Mouse (Mus musculus) ovary, postnatal 14 days (tissue): ENCODE measurements around the gene Cacna1c.

Experiments
- DNase-seq: peaks from one replicate; pipeline ENCODE4 v3.0.0; 2022; ENCODE audit warnings: low spot score

The Cacna1c gene

DNA sequence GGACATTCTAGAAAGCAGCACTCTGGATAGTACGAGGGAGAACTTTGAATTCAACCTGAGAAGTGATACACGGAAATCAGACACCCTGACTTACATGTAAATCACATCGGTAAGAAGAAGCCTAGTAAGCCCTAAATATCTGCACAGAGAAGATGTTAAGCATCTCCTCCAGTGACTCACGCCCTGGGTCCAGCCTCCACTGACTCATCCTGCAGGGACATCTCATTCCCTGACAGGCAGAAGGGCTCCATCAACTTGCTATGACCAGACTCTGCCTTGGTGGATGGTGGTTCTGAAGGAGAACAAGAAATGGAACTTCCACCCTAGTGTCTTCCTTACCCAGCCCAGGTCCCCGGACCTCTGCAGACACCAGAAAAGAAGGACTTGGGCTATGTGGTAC, 191.6 kb downstream of the Cacna1c start:
- DNase-seq: no peak

DNA sequence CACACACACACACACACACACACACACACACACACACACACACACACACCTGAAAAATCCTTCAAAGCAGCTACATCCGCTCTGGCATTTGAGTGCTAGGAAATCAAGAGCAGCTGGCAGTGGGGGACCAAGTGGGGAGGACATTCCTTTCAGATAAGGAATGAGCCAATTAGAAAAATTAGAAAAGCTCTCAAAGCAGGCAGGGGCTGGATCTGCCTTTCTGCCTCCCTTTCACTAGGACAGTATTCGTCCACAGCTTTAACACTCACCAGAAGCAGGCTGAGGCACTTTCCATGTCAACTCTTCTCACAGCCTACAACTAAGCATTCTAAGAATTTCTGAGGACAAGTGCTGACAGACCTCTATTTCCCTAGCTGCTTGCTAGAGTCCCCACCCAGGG, 194.8 kb downstream of the Cacna1c start:
- DNase-seq: no peak

DNA sequence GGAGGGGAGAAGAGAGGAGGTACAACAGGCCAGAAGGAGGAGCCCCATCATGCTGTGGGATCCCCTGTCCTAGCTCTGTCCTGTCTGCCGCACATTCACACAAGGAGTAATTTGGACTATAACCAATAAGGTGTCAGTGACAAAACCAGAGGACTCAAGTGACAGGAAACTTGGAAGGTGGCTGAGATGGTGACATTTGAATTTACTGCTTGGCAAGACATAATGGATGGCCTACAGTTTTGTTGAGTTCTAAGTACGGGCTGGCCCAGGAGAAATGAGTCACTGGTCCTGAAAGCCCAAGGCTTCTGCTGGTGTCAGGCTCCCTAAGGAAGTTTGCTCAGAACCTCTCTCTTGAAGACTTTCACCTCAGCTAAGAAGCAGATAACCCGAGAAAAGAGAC, 196.0 kb downstream of the Cacna1c start:
- DNase-seq: no peak

DNA sequence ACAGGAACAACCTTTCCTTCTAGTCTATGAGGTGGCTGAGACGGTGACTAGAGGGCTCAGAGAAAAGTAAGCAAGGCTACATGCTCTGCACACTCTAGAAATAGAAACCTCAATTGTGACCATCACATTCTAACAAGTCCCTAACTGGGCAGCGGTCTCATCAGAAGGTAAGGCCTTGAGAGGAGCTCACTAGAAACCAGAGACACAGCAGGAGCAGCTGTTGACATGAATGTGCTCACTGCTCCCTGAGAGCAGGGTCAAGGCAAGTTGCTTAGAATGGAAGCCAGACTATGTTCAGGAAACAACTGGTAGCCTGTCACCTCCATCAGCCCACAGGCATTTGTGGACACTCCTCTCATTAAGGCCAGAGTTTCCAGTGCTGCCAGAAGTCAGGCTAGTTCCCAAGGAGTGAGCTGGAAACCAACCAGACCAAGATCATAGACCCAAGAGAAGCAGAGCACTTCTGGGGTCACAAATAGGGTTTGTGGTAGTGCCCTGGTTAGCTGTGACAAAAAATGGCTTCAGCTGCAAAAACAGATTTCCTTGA, 196.8 kb downstream of the Cacna1c start:
- no peak for DNase-seq

DNA sequence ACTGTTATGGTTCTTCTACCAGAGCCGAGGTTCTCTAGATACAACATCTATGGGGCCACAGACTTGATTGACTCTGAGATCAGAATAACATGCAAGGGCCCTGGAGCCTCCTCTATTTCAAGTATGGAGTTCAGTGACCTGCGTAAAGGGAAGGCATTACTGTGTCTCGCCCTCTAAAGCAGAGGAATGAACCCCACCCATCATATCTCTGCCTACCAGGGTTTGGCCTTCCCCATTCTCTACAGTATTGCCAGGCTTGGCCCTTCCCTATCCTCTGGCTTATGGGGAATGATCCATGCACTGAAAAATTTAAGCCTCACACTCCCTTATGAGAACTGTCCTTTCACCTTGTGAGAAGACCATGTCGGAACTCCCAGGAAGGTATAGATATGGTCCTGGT, 198.8 kb downstream of the Cacna1c start:
- no peak for DNase-seq

DNA sequence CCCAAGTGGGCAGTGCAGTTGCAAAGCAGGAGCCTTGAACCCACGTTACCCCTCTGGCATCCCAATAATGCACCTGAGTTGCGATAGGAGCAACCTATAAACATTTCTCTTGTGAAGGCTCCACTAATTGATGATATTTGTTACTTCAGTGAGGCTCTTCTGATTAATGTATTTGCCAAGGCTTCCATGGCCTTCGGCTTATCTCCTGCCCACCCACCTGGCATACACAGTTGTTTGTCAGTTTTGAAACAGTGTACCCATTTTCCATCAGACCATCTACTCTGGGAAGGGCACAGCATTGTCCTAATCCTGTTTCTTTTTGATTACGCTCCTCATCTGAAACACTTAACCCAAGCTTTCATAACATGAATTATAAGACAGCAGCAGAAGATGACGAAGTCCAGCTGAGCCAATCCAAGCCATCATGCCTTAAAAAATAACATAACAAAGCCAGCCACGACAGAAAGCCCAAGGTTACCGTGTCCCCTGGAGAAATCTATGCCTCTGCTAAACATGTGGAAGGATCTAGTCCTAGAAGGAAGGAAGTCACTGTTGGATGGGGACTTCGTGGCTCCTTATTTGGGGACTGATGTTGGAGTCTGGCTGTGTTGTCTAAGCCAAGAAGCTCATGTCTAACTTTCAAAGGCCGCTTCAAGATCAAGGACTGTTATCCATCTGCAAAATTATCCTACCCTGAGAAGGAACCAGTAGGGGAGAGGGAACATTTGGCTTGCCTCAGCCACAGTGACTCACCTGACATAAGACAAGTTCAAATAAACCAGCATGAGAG, 201.8 kb downstream of the Cacna1c start:
- DNase-seq: no peak

DNA sequence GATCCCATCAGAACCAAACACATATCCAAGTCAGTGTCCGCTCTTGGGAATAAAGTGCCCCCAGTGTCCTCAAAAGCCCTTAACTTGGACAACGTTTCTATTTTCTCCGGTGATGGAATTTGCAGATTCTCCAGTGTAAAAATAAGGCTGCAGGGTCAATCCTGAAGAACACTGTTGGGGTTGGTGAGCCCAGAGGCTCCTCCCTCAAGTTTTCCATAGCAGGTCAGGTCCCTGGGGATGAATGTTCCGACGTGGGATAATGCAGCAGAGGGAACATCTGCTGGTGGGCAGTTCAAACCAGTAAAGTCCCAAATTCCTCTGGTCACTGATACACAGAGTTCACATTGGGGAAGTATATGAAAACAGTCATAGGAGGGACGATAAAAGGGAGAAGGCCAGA, 203.8 kb downstream of the Cacna1c start:
- no peak for DNase-seq

DNA sequence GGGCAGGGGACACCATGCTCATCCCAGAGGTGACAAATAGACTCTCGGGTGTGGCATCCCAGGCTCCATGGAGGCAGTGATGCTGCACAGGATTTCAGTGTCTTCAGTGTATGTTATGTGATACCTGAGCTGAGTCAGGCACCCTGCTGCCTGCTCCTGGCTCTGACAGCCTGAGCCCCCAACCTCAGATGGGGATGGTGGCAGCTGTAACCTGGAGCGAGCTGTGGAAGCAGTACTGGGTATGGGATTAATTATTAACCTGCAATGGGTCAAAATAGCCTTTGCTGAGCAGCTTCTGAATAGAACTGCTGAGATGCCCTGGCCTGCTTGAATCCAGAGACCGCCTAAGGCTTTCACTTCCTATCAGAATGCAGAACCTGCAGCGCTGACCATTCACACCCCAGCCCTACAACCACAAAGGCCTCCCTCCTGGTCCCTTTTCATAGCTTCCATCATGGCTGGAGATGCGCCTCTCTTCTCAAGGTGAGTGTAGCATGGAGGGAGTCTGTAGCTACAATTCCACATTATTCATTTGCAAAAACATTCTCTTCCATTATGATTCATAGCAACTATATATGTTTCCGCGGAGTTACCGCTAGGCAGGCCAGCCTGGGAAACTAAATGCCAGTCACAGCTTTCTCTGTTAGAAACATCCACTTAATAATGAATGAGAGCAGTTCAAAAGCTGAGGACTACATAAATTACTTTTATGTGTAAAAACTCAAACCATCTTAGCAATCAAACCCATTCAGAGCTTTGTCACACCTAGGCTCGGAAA, 206.0 kb downstream of the Cacna1c start:
- no peak for DNase-seq

DNA sequence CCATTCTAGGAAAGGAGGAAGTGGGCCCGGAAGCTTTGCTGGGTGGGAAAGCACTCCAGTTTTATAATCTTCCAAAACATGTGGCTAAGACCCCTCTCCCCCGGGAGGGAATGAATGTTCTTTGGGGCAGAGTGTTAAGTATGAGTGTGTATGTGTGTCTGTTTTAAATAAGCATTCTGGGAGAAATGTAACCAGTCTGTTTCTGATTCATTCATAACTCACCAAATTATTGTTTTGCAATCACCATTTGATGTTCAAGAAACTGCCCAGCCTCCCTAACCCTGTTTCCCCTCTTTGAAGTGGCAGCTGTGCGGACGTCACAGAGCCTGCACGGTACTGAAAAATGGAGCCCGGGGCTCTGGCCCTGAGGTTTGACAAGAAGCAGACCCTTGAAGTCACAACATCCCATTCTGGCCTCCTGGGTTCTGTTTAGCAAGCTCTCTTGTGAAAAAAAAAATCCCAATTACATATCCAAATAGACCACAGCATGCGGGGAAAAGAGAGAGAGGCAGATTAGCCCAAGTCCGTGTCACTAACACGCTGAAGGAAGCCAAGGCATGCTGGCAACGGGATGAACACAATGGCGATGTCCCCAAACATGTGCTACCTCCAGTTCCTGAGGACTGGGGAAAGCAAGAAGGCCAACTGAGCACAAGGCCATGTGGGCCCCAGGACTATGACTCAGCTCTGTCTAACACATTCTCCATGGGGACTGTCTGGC, 211.9 kb downstream of the Cacna1c start:
- DNase-seq: no peak

DNA sequence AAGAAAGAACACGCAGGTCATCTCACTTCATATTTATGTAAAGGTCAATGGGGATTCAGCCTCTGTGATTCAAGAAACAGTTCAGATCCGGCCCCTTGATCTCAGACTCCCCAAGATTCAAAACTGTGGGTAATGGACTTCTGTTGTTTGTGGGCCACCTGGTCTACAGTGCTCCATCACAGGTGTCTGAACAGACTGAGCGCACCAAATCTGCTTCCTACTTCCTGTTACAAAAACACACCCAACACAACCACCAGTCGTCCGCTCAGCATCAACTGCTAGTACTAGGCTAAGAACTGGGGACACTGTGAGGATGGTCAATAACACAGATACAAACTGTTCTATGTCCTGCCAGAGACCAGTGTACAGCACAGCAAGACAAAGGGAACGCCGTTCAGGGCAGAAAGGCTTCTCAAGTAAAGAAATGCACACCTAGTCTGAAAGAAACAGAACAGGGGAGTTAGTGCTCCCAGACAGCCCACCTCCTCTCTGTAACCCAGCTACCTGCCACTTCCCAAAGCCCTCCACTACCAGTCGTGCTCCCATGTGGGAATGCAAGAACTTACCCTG, 212.7 kb downstream of the Cacna1c start:
- DNase-seq: no peak

DNA sequence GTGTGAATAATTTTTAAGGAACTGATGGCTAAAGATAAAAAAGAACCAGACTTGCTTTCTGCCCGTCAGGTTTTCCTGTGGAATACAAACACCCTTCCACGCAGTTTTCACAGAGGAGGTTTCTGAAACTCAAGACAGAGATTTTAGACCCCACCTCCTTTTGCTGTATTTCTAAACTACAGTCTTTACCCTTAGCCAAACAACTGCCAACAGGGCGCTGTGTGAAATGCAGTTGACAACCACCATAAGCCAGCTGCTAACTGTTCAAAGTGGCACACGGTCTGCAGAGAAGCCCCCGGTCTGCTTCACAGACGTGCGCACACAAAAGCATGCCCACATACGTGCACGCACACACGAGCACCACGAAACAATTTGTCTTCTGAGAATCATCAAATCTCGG, 216.0 kb downstream of the Cacna1c start:
- no peak for DNase-seq

DNA sequence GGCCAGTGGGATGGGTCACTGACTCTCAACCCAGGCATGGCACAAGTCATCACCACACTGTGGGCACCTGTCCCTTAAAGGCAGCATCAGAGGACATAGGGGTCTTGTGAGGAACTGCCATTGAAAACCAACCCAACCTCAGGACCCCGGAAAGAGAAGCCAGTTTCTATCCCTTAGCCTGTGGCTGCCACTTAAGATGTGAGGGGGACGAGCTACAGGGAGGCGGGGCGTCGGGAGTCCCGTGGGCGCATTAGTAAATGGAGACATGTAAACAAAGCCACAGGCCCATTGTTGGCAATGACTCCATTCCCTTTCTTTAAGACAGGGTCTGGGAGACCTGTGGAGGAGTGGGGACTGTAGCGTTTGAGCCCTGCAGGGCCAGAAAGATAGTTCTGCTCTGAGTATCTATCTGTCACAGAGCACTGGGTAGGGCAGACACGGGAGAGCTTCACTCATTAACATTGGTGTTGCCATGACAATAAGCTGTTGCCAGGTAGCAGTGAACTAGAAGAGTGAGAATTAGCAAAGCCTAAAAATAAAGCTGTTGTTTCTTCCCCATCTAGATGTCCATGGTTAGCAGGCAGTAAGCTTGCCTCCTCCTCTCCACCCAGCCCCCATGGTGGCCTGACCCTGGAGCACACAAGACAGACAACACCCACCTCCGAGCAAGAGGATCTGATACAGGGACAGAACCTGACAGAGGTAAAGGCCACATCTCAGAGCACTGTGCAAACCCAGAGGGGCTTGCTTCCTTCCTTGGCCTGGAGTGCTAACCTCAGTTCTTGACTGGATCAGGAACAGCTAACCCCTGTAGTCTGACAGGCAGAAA, 218.6 kb downstream of the Cacna1c start:
- no peak for DNase-seq

DNA sequence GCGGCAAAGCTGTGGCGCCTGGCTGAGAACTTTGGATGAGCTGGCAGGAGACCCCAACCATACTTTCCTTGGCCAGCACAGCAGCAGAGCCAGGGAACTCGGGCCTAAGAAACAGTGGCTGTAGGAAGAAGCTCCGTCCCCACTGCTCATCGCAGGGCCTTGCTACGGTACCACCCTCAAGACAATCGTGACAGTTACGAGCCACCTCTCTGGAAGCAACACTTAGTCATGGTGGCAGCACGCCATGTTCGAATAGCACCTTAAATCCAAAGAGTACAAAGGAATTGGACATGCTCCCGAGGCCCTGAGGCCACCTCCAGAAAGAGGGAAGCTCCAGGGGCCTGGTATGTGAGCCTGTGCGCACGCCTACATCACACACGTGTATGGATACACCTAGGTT, 219.6 kb downstream of the Cacna1c start:
- DNase-seq: no peak

DNA sequence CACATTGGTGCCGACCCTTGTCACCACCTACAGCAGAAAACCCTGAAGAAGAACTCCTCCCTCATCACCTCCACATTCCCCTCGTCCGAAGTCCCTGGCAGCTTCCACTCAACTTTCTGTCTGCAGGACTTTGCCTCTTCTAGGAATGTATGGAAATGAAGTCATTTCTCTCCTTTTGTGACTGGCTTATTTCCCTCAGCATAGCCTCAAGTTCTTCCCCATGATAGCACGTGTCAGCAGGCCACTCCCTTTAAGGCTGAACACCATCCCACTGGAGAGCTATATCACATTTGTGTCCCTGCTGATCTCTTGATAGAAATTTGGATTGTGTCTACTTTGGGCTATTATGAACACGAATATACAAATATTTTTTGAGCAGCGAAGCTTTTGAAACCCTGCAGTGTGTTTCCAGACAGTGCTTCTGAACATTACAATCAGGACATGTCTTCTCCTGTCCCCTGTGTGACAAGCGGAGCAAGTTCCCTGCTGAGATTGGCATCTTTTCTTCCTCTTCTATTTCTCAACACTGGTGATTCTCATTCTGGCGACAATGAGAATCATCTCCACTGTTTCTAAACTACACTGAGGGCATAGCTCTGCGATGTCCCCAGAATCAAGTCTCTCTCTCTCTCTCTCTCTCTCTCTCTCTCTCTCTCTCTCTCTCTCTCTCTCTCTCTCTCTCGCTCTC, 224.2 kb downstream of the Cacna1c start:
- DNase-seq: no peak

DNA sequence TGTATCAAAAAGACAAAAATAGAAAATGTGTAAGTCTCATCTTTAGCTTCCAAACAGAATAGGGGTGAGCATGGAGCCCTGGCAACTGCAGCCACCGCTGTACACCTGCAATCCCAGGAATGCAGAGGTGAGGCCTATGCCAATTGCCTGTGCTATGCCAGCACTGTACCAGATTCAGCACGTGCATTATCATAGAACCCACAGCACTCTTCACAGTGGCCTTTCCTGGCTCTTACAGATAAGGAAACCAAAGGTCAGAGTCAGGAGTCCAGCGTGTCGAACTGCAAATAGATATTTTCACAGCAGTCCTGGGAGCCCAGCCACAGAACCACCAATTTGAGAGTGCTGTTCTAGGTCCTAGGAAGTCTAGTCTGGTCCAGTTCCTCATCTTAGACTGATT, 227.4 kb downstream of the Cacna1c start:
- no peak for DNase-seq

DNA sequence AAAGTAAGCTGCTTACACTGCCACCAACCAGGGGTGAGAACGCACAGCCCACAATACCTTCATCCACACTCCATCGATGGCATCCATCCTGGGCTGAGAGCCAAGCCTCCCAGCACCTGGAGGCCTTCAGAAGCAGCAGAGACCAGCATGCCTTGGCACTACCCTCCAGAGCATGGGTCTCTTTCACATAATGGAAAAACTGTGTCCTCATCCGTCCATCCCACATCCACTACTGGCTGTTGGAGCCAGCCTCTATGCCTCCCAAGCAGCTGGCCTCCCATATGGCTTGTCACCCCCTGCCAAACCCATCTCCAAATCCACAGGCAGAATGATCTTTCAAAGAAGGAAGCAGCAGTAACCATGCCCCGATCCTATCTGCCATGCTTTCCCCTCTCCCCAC, 229.3 kb downstream of the Cacna1c start:
- no peak for DNase-seq

DNA sequence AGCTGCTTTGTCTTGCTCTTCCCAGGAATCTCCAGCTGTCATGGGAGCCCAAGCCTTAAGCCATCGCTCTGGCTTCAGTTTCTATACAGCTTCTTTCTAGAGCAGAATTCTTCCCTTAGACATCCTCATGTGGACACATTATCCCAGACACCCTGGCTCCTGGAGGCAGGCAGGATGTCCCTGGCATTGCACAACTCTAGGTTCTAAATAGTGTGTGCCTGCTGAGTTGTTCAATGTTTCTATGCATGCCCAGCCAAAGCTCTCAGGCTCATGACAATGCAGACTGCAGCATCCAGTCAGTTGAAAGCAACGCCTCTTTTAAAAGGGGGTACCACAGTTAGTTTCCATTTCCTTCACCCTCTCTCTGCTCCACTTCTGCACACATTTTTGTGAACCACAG, 230.6 kb downstream of the Cacna1c start:
- DNase-seq: no peak

DNA sequence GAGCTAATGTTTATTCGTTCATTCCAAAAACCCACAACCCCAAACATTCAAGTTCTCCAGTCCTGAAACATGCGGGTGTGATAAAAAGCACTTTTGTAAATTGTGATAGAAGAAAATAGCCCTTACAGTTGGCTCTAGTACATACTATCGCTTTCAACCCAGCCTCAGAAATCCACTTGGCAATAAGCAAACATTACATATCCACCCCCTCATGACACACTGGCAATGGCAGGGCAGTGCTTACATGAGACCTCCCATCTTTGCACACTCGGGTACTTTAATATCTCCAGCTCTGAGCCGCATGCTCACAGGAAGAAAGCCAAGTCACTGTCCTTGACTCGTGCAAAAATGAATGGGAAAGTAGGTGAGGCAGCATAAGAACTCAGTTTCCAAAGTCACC, 232.4 kb downstream of the Cacna1c start:
- DNase-seq: no peak

DNA sequence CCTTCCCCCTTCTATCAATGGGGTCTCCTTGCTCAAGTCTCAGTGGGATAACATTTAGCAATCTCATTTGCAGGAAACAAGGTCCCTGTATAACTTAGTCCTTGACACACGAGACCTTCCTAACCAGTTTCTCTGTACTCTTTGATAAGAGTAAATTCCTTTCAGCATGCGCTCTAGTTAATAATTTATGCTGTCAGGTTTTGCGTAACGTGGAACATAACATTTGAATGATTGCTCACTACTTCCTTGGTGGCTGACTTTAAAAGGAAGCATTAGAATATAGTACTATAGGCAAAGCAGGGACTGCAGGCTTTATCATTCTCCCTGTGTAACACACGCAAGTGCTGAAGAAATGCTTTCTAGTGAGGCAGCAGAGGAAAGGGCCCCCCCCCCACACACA, 232.9 kb downstream of the Cacna1c start:
- no peak for DNase-seq

DNA sequence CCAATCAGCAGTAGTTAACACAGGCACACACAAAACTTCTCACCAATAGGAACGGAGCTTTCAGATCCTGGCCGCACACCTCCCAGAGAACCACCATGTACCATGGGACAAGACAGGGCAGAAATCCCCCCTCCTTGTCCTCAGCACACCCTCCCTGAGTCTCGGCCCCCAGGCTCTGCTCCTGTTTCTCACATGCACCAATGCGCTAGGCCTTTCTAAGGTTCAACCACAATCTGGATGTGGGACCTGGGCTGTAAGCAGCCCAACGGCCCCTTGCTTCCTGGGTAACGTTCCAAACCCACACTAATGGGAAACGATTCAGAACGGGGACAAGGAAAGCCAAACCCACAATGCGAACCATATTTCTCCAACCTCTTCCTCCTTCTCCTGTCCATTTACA, 237.7 kb downstream of the Cacna1c start:
- DNase-seq: no peak

DNA sequence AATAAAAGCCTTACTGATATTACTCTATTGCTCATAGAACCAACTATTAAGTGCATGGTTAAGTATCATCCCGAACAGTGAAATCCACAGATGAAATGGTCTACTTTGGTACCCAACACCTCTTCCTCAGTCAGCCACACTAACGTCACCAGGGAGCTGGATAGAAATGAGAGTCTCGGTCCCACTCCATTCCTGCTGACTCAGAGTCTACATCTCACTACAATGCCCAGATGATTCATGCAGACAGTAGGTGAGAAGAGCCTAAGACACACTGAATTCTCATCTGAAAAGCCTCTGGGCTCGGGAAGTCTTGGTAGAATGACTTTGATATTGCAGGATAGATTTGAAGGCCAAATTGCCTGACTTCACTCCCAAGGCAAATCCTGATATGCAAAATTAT, 240.0 kb downstream of the Cacna1c start:
- DNase-seq: no peak
